Mouse (Mus musculus): ENCODE results near the gene Als2cr12. TPM values are rescaled to one million over a fixed set of nuclear protein-coding genes. Genes with fewer than 3 reads are reported as not detected.

Gene Als2cr12
- polyA plus RNA-seq, 1 experiment from 2014 or later, result 0.24 TPM

- DNase-seq (ENCODE audit: low read depth, low spot score) (no peak), ATAC-seq (no peak)
- in situ Hi-C loops (cut with MboI; ENCODE audit: low pct_unique_long_range_greater_than_20kb), result no loop called here
- ChIA-PET CTCF (interaction anchor here (1.1 to 1.4 kb wide), 2 partner anchors 22 to 26 kb away, joined by 3 to 4 read pairs; no protein-coding TSS in a partner anchor), POLR2A (interaction anchor here (0.9 kb wide), 1 partner anchor 19 kb away, joined by 3 read pairs; no protein-coding TSS in a partner anchor)
- no peak for TF ChIP-seq CTCF (IDR thresholded peaks at IDR 0.05)
- H3K27me3 ChIP-seq, result no peaks in the 10 kb centered on the region
Observed at GRCm38 (mm10) chr1:58720988-58721387, 25.2 kb upstream of the Als2cr12 start.

GRCm38 (mm10) chr1:58720090-58720489 lies 24.3 kb upstream of the Als2cr12 start:
- no peak for TF ChIP-seq CTCF (IDR thresholded peaks at IDR 0.05)
- no peaks in the 10 kb centered on the region for H3K27me3 ChIP-seq
- DNase-seq (ENCODE audit: low read depth, low spot score) (no peak), ATAC-seq (no peak)
- CTCF ChIA-PET, result interaction anchor here (1.4 kb wide), 1 partner anchor 22 kb away, joined by 4 read pairs; no protein-coding TSS in a partner anchor
- in situ Hi-C loops (cut with MboI; ENCODE audit: low pct_unique_long_range_greater_than_20kb), result no loop called here
- POLR2A ChIA-PET, result no interaction called here

GRCm38 (mm10) chr1:58719356-58719945 lies 23.7 kb upstream of the Als2cr12 start:
- TF ChIP-seq CTCF (IDR thresholded peaks at IDR 0.05), result no peak
- in situ Hi-C loops (cut with MboI; ENCODE audit: low pct_unique_long_range_greater_than_20kb), result no loop called here
- ChIA-PET CTCF (no interaction called here), POLR2A (no interaction called here)
- ATAC-seq (no peak), DNase-seq (ENCODE audit: low read depth, low spot score) (no peak)
- H3K27me3 ChIP-seq, result no peaks in the 10 kb centered on the region

- DNase-seq (ENCODE audit: low read depth, low spot score) (no peak), ATAC-seq (no peak)
- in situ Hi-C loops (cut with MboI; ENCODE audit: low pct_unique_long_range_greater_than_20kb), result no loop called here
- H3K27me3 ChIP-seq, result no peaks in the 10 kb centered on the region
- CTCF ChIA-PET, result interaction anchor here (1.5 kb wide), 1 partner anchor 23 kb away, joined by 3 read pairs; no protein-coding TSS in a partner anchor
- POLR2A ChIA-PET, result interaction anchor here (1.0 kb wide), 1 partner anchor 23 kb away, joined by 3 read pairs; no protein-coding TSS in a partner anchor
- no peak for TF ChIP-seq CTCF (IDR thresholded peaks at IDR 0.05)
Observed at GRCm38 (mm10) chr1:58717589-58718270, 21.9 kb upstream of the Als2cr12 start.

GRCm38 (mm10) chr1:58716883-58717220 lies 21.1 kb upstream of the Als2cr12 start:
- in situ Hi-C loops (cut with MboI; ENCODE audit: low pct_unique_long_range_greater_than_20kb), result no loop called here
- POLR2A ChIA-PET, result interaction anchor here (0.6 to 0.7 kb wide), 2 partner anchors 19 to 544 kb away, joined by 6 to 9 read pairs; no protein-coding TSS in a partner anchor
- CTCF ChIA-PET, result interaction anchor here (1.3 to 1.5 kb wide), 2 partner anchors 24 to 30 kb away, joined by 3 to 4 read pairs; no protein-coding TSS in a partner anchor
- ATAC-seq (no peak), DNase-seq (ENCODE audit: low read depth, low spot score) (no peak)
- no peaks in the 10 kb centered on the region for H3K27me3 ChIP-seq
- no peak for TF ChIP-seq CTCF (IDR thresholded peaks at IDR 0.05)

GRCm38 (mm10) chr1:58716162-58716882 lies 20.5 kb upstream of the Als2cr12 start:
- CTCF ChIA-PET, result interaction anchor here (1.3 to 1.5 kb wide), 2 partner anchors 25 to 31 kb away, joined by 3 to 4 read pairs; no protein-coding TSS in a partner anchor
- no peak for DNase-seq (ENCODE audit: low read depth, low spot score)
- POLR2A ChIA-PET, result interaction anchor here (0.6 to 1.4 kb wide), 5 partner anchors 8 to 543 kb away, joined by 3 to 9 read pairs (median 6); no protein-coding TSS in a partner anchor
- TF ChIP-seq CTCF (IDR thresholded peaks at IDR 0.05), result no peak
- no peaks in the 10 kb centered on the region for H3K27me3 ChIP-seq
- in situ Hi-C loops (cut with MboI; ENCODE audit: low pct_unique_long_range_greater_than_20kb), result no loop called here
- no peak for ATAC-seq

- ChIA-PET POLR2A (interaction anchor here (0.9 to 1.4 kb wide), 3 partner anchors 9 to 131 kb away, joined by 3 to 6 read pairs (median 4); no protein-coding TSS in a partner anchor), CTCF (no interaction called here)
- no peak for TF ChIP-seq CTCF (IDR thresholded peaks at IDR 0.05)
- in situ Hi-C loops (cut with MboI; ENCODE audit: low pct_unique_long_range_greater_than_20kb), result no loop called here
- ATAC-seq (no peak), DNase-seq (ENCODE audit: low read depth, low spot score) (no peak)
- H3K27me3 ChIP-seq, result no peaks in the 10 kb centered on the region
Observed at GRCm38 (mm10) chr1:58715536-58715935, 19.7 kb upstream of the Als2cr12 start.

- POLR2A ChIA-PET, result interaction anchor here (1.7 to 2.0 kb wide), 2 partner anchors 11 to 33 kb away, joined by 4 read pairs; no protein-coding TSS in a partner anchor
- in situ Hi-C loops (cut with MboI; ENCODE audit: low pct_unique_long_range_greater_than_20kb), result loop anchor here (5.0 kb wide), 1 partner anchor 33 kb away; no protein-coding TSS in a partner anchor
- ATAC-seq (no peak), DNase-seq (ENCODE audit: low read depth, low spot score) (no peak)
- TF ChIP-seq CTCF (IDR thresholded peaks at IDR 0.05), result no peak
- CTCF ChIA-PET, result interaction anchor here (1.4 to 2.1 kb wide), 2 partner anchors 25 to 33 kb away, joined by 3 to 11 read pairs; no protein-coding TSS in a partner anchor
- no peaks in the 10 kb centered on the region for H3K27me3 ChIP-seq
Observed at GRCm38 (mm10) chr1:58714361-58714760, 18.6 kb upstream of the Als2cr12 start.

GRCm38 (mm10) chr1:58713893-58714231 lies 18.1 kb upstream of the Als2cr12 start:
- DNase-seq (ENCODE audit: low read depth, low spot score), result no peak
- no peak for TF ChIP-seq CTCF (IDR thresholded peaks at IDR 0.05)
- in situ Hi-C loops (cut with MboI; ENCODE audit: low pct_unique_long_range_greater_than_20kb), result loop anchor here (5.0 kb wide), 1 partner anchor 33 kb away; no protein-coding TSS in a partner anchor
- no peak for ATAC-seq
- ChIA-PET POLR2A (interaction anchor here (1.7 to 2.0 kb wide), 2 partner anchors 12 to 33 kb away, joined by 4 read pairs; no protein-coding TSS in a partner anchor), CTCF (interaction anchor here (1.4 to 2.1 kb wide), 2 partner anchors 26 to 34 kb away, joined by 3 to 11 read pairs; no protein-coding TSS in a partner anchor)
- no peaks in the 10 kb centered on the region for H3K27me3 ChIP-seq
